Mouse (Mus musculus) forebrain, embryonic 12.5 days (tissue): ENCODE results near the gene Fdxr. TPM values are rescaled to one million over a fixed set of nuclear protein-coding genes. Genes with fewer than 3 reads are reported as not detected.

ENCODE experiments used
- ATAC-seq: fragments of 200-750 bp; cut with Nextera tagmentation; 2 replicates; pipeline ENCODE4 v1.8.0; 2017; ENCODE audit warnings: moderate TSS enrichment; ENCODE audit not compliant: low FRiP score
- H3K27ac ChIP-seq: fragments of 300-500 bp; sonication (generic); 2 replicates; pipeline ENCODE4 v1.5.1; 2016; ENCODE audit warnings: mild to moderate bottlenecking
- H3K27me3 ChIP-seq: fragments of 300-500 bp; sonication (generic); 2 replicates; pipeline ENCODE4 v1.6.1; 2016; ENCODE audit warnings: mild to moderate bottlenecking
- H3K36me3 ChIP-seq: fragments of 300-500 bp; sonication (generic); replicated peaks from 2 replicates; pipeline ENCODE4 v1.6.1; 2016; ENCODE audit warnings: mild to moderate bottlenecking
- H3K4me1 ChIP-seq: fragments of 300-500 bp; sonication (generic); 2 replicates; pipeline ENCODE4 v1.6.1; 2016
- H3K4me2 ChIP-seq: fragments of 300-500 bp; sonication (generic); 2 replicates; pipeline ENCODE4 v1.6.1; 2016; ENCODE audit warnings: mild to moderate bottlenecking, moderate library complexity
- H3K4me3 ChIP-seq: fragments of 300-500 bp; sonication (generic); replicated peaks from 2 replicates; pipeline ENCODE4 v1.5.1; 2016; ENCODE audit warnings: mild to moderate bottlenecking
- H3K9ac ChIP-seq: fragments of 300-500 bp; sonication (generic); 2 replicates; pipeline ENCODE4 v1.6.1; 2016; ENCODE audit warnings: mild to moderate bottlenecking
- H3K9me3 ChIP-seq: fragments of 300-500 bp; sonication (generic); 2 replicates; pipeline ENCODE4 v1.6.1; 2016
- WGBS: fragments of 180-500 bp; shearing (Covaris S2); methylation state at CpG from one replicate; pipeline ENCODE4 v1.1.7; 2016; 5-methylcytosine and 5-hydroxymethylcytosine counted together
- polyA plus RNA-seq: library from polyadenylated mRNA; unstranded; fragments of >200 nt; fragmentation: Nextera tagmentation; extraction: Ambion mirVana; gene quantifications from 2 replicates; pipeline ENCODE4 v1.2.1, GENCODE M21; 2016

Gene Fdxr
- polyA plus RNA-seq, 1 experiment from 2014 or later: 16.9 TPM

DNA sequence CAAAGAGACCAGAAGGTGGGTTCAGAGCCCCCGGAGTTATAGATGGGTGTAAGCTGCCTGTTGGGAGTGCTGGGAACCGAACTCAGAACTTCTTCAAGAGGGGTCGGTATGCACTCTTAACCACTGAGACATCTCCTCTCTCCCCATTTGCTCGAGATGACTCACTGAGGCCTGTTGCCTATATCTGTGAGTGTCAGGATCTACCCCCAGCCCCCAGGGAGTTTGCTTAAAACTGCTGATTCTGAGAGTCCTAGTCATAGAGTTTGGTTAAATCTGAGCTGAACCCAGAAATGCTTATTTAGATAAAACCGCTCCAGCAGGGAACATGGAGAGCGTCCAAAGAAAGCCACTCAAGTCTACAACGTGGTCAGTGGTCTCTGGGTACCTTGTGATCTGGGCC lies 2.7 kb downstream of the Fdxr start:
- Histone ChIP-seq H3K4me3 (no peak overlapping the region), H3K9me3 (no peaks in the 10 kb centered on the region), H3K4me1 (peaks cover 26% of the 10 kb centered on the region), H3K27ac (no peak overlapping the region), H3K9ac (no peak overlapping the region; the same call in 1 of the 2 replicates), H3K4me2 (no peak overlapping the region), H3K27me3 (peaks cover 8% of the 10 kb centered on the region), H3K36me3 (peaks cover 6% of the 10 kb centered on the region)
- no peak for ATAC-seq
- 88% methylated on average over 7 of the region's 7 CpGs for WGBS

DNA sequence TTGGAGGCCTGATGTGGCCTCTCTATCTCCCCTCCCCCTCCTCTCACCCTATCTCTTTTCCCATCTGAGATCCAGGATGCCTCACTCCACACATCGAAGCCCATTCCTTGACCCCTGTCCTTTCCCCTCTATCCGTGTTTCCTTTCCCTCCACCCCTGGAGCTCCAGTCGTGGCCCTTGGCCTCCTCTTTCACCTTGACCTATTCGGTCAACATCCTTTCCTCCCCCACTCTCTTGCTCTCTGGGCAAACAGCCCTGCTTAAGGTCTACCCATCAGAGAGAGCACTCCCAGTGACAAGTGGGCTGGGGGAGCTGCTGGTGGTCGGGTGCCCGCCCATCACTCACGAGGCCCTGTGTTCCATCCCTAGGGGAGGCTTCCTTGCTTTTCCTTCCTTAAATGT lies 3.1 kb downstream of the Fdxr start:
- no peak overlapping the region for H3K4me2 ChIP-seq
- no peak overlapping the region for H3K27ac ChIP-seq
- whole genome bisulfite sequencing: 80% methylated on average over 7 of the region's 7 CpGs
- H3K36me3 ChIP-seq: peaks cover 10% of the 10 kb centered on the region
- no peak overlapping the region for H3K4me3 ChIP-seq
- H3K9ac ChIP-seq: no peak overlapping the region
- no peak for ATAC-seq
- H3K4me1 ChIP-seq: peaks cover 26% of the 10 kb centered on the region
- no peaks in the 10 kb centered on the region for H3K9me3 ChIP-seq
- H3K27me3 ChIP-seq: peaks cover 12% of the 10 kb centered on the region

DNA sequence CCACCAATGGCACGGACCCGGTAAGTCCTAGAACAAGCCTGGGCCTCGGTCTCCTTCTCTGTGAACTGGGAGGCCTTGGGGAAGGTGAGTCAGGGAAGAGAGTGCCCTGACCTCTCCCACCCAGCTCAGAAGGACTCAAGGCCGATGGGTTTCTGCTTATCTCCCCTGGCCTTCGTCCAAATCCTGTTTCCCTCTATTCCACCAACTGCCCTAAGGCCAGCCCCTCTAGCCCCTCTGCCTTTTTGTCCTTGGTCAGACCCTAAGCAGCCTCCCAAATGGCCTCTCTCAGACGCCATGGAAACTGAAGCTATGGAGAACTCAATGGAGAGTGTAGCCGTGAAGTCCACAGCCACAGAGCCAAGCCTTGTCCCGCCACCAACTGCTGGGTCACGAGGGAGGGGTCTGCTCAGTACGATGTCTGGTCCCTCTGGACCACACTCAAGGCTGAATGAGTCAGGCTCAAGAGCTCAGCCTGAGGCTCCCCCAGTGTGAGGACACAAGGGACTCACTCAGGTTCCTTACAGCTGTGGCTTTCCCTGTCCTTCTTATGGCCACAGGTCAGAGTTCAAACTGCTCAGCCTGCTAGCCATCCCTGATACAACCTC lies 3.9 kb downstream of the Fdxr start:
- no peak overlapping the region for H3K9ac ChIP-seq
- H3K4me2 ChIP-seq: no peak overlapping the region
- peaks cover 16% of the 10 kb centered on the region for H3K36me3 ChIP-seq
- H3K4me1 ChIP-seq: peaks cover 24% of the 10 kb centered on the region
- H3K27ac ChIP-seq: no peak overlapping the region
- H3K4me3 ChIP-seq: no peak overlapping the region
- peaks cover 20% of the 10 kb centered on the region for H3K27me3 ChIP-seq
- H3K9me3 ChIP-seq: no peaks in the 10 kb centered on the region
- WGBS: 79% methylated on average over 10 of the region's 10 CpGs
- ATAC-seq: no peak

DNA sequence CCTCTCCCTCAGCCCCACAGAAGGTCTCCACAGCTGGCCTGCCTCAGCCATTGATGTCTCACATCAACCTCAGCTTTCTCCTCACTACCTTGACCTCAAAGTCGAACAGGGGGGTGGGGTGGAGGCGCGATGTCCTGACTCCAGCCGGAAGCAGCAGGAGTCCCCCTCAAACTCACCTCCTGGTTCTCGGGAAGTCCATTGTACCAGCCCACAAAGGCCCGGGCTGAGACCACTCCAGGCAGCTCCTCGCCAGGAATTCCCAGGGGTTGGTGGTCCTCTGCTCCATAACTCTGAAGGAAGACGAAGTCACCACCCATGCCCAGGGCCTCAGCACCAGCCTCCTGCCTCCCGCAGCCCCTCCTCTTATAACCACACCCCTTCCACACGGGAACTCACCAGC lies 5.4 kb downstream of the Fdxr start:
- Histone ChIP-seq H3K36me3 (peaks cover 18% of the 10 kb centered on the region), H3K27ac (no peak overlapping the region), H3K9ac (no peak overlapping the region), H3K4me1 (peaks cover 26% of the 10 kb centered on the region), H3K27me3 (peaks cover 35% of the 10 kb centered on the region), H3K4me3 (no peak overlapping the region), H3K4me2 (no peak overlapping the region), H3K9me3 (no peaks in the 10 kb centered on the region)
- 75% methylated on average over 10 of the region's 10 CpGs for WGBS
- no peak for ATAC-seq

DNA sequence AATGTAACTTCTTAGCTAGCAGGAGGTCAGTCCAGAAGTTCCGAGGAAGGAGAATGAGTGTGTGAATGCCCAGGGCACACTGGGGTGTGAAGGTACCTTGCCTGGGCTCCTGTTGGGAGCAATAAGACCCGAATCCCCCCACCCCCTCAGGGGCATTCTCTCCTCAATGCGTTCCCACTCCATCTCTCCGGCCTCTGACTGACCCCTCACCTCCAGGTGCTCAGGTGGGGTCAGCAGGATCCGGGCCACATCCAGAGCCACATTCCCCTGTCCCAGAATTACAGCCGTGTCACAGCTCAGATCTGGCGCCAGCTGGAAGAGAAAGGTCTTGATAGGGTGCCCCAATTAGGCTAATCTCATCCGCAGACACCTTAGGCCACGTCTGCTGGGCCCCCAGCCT lies 5.8 kb downstream of the Fdxr start:
- WGBS: 80% methylated on average over 9 of the region's 9 CpGs
- Histone ChIP-seq H3K27ac (no peak overlapping the region), H3K36me3 (peaks cover 18% of the 10 kb centered on the region), H3K27me3 (peaks cover 39% of the 10 kb centered on the region), H3K9me3 (no peaks in the 10 kb centered on the region), H3K4me2 (no peak overlapping the region), H3K4me3 (no peak overlapping the region), H3K9ac (no peak overlapping the region), H3K4me1 (peaks cover 26% of the 10 kb centered on the region)
- ATAC-seq: no peak

DNA sequence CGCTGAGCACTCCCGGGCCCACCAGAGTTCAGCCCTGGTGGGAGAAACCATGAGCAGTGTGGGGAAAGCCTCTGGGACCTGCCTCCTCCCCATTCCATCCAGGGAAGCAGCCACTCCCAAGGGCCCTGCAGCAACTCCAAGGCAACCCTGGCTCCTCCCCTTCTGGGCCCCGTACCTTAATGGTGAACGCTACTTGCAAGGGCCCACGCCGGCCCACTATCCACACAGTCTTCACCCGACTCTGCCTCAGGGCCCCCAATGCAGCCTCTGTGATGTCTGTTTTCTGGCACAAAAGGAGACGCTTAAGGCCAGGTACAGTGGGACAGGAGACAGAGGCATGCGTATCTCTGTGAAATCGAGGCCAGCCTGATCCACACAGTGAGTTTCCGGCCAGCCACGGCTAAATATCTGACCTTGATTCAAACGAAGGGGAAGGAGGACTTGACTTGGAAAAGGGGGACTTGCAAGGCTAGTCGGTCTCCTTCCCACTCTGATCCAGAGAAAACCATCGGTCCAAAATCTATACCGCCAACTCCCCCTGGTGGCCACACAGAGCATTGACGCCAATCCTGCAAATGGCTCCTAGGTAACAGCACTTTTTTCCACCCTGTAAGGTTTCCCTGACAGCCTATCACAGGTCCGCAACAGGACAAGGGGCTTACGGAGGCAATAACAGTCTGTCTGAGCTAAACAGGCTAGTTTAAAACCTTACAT lies 6.5 kb downstream of the Fdxr start:
- 29% methylated on average over 17 of the region's 19 CpGs for WGBS

DNA sequence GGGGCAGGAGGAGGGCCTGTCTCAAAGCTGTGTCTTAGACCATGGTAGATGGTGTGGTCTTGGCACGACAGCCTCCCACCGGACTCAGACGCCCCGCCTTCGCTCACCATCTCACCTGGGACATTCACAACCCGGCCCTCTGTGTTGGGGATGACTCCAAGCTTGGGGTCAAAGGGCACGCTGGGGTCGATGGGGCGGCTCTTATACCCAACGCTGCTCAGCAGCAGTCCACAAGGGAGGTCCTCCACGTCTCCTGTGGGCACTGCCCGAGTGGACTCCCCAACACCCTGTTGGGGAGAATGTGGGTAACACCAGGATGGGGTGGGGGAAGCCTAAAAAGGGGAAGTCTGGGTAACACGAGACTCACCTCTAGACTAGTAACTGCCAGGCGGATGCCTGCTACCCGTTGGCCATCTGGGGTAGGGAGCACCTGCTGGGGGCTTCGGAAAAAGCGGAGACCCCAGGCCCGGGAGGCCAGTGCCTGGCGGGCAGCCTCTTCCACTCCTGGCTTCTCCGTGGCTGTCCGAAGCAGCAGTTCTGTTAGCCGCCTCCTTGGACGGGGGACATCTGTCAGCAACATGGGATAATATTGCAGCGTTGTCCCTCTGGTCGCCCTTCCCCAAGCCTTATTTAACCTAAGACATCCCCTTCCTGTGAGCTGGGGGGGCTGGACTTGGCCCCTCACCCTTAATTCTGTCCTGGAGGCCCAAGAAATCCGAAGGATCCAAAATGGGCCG lies 7.4 kb downstream of the Fdxr start:
- H3K27me3 ChIP-seq: peaks cover 55% of the 10 kb centered on the region
- H3K4me1 ChIP-seq: peaks cover 28% of the 10 kb centered on the region
- no peak overlapping the region for H3K27ac ChIP-seq
- H3K9ac ChIP-seq: no peak overlapping the region
- 92% methylated on average over 27 of the region's 27 CpGs for WGBS
- H3K9me3 ChIP-seq: no peaks in the 10 kb centered on the region
- no peak overlapping the region for H3K4me3 ChIP-seq
- no peak overlapping the region for H3K4me2 ChIP-seq
- peaks cover 18% of the 10 kb centered on the region for H3K36me3 ChIP-seq
- ATAC-seq: no peak

More for the DNA sequence above, 6.5 kb downstream of the Fdxr start:
- H3K4me1 ChIP-seq: peaks cover 25% of the 10 kb centered on the region
- peaks cover 47% of the 10 kb centered on the region for H3K27me3 ChIP-seq
- no peaks in the 10 kb centered on the region for H3K9me3 ChIP-seq
- no peak overlapping the region for H3K4me2 ChIP-seq
- H3K27ac ChIP-seq: no peak overlapping the region
- H3K36me3 ChIP-seq: peaks cover 18% of the 10 kb centered on the region
- H3K4me3 ChIP-seq: no peak overlapping the region
- ATAC-seq: peak; percentile 34; the same call in 1 of the 2 replicates
- H3K9ac ChIP-seq: no peak overlapping the region

DNA sequence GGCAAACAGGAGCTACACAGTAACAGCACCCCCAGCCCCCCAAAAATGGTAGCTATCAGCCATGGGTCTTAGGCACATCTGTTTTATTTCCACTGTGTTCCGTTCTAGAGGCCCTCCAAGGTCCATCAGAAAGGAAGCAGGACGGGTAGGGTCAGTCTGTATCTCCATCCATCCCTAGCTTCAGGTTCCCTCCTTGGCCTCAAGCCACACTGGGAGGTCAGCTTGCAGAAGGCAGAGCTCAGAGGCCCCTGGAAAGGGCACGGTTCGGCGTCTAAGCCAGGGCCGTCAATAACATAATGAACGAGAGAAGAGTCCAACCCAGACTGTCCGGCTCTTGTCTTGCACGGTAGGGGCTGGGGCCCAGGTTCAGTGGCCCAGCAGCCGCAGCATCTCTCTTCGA lies 8.9 kb downstream of the Fdxr start:
- WGBS: 81% methylated on average over 11 of the region's 11 CpGs
- Histone ChIP-seq H3K9ac (no peak overlapping the region), H3K4me1 (peaks cover 28% of the 10 kb centered on the region), H3K27ac (no peak overlapping the region), H3K27me3 (peaks cover 70% of the 10 kb centered on the region), H3K36me3 (peaks cover 18% of the 10 kb centered on the region), H3K4me3 (no peak overlapping the region), H3K4me2 (no peak overlapping the region), H3K9me3 (no peaks in the 10 kb centered on the region)
- ATAC-seq: no peak

DNA sequence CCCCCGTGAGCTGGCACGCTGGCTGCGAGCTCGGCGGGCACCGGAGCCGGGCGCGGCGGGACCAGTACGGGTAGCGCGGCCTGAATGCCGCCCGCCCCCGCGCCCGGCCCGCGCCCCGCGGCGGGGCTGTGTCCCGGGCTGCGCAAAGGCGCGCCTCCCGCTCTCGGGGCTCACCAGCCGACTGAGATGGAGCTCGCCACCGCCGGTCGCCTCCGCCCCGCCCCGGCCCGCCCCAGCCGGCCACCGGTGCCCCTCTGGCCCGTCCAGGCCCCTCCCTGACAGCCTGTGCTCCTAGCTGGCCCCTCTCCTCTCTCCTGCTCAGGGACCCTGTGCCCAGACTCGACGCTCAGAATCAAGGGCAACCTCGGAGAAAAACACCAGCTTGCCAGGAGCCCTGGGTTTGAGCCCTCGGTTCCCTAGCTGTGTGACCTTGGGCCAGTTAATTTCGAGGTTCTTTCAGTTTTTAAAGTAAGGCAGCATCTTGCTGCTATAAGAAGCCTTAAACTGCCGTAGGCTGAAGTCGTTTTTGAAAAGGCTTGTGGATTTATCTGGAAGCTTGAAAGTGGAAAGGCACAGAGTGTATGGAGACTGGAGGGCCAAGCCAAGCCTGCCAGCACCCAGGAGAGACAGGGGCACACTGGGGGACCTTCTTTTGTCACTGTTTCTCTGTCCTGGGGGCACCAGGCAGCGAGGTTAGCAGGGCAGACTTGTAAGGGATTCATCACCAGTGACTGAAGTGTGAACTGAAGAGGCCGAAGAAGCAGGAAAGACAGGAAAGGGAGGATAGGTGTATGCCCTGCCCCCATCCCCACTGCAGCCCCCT lies 9.6 kb downstream of the Fdxr start, which contains the start of gene Grin2c:
Grin2c (minus strand) TSS at position 183 of the 823 bp plus-strand sequence.
- Histone ChIP-seq H3K4me1 (peaks cover 28% of the 10 kb centered on the region), H3K9ac (peak within 1 kb of the TSS; percentile 38), H3K27me3 (peaks cover 76% of the 10 kb centered on the region), H3K4me2 (peak within 1 kb of the TSS; percentile 59), H3K4me3 (peak within 1 kb of the TSS; percentile 36), H3K27ac (no peak within 1 kb of the TSS), H3K9me3 (no peaks in the 10 kb centered on the region), H3K36me3 (peaks cover 18% of the 10 kb centered on the region)
- ATAC-seq: no peak
- 8% methylated on average over 31 of the region's 50 CpGs for WGBS

DNA sequence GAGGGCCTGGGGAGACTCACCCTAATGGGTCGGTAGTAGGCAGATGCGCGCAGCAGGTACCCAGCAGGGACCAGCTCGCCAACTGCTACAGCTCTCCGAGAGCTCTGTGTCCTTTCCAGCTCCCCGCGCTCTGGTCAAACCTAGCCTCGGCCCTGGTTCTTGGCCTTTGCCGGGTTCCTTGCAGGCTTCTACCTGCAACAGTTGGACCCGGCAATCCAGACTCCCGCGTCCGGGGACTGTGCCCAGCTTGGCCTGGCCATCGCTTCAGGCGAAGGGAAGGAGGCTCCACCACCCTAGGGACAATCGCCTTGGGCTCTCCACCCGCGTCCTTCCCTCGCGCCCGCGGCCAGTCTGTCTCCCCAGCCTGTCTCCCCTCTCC lies 10.5 kb downstream of the Fdxr start:
- whole genome bisulfite sequencing: 1% methylated on average over 22 of the region's 22 CpGs
- Histone ChIP-seq H3K9ac (peak overlapping the region; percentile 38; the same call in 1 of the 2 replicates), H3K9me3 (no peaks in the 10 kb centered on the region), H3K4me3 (peak overlapping the region; percentile 36), H3K4me2 (peak overlapping the region; percentile 54), H3K36me3 (peaks cover 18% of the 10 kb centered on the region), H3K27me3 (peaks cover 85% of the 10 kb centered on the region), H3K27ac (no peak overlapping the region), H3K4me1 (peaks cover 28% of the 10 kb centered on the region)
- no peak for ATAC-seq

DNA sequence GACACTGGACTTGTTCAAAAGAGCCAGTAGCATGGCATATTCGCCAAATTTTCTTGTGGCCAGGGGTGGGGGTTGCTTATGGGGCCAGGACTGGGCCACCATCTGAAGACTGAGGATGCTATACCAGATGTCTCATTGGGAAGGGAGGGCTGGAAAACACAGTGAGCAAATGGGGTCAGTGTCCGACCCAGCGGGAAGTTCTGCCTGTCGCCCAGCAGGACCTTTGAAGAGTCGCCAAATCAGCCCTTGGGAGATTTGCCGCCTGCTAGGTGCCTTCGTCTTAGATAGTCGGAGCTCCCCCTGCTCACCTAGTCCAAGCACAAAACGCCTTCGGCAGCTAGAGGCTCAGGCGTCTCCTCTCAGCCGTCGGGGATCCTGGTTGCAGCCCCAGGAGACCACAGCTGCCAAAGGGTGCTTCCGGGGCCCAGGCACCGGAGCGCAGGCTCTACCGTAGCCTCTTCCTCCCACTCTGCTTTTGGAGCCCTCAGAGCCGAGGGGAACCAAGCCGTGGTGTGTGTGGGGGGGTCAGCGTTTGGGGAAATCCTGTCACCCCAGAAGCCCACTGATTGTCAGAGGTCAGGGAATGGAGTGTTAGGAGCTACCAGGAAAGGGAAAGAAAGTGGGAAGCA lies 11.0 kb downstream of the Fdxr start:
- H3K27ac ChIP-seq: no peak overlapping the region
- no peaks in the 10 kb centered on the region for H3K9me3 ChIP-seq
- peaks cover 28% of the 10 kb centered on the region for H3K4me1 ChIP-seq
- 3% methylated on average over 20 of the region's 20 CpGs for WGBS
- peaks cover 90% of the 10 kb centered on the region for H3K27me3 ChIP-seq
- peak overlapping the region; percentile 59; the same call in 1 of the 2 replicates for H3K4me2 ChIP-seq
- no peak overlapping the region for H3K9ac ChIP-seq
- no peak overlapping the region; the same call in 1 of the 2 replicates for H3K4me3 ChIP-seq
- peaks cover 18% of the 10 kb centered on the region for H3K36me3 ChIP-seq
- 0 out of 2 replicates have a peak, but pooled peaks have one; percentile 7 for ATAC-seq
